Mouse (Mus musculus): ENCODE measurements around the gene Map4k2.

Map4k2 gene

DNA sequence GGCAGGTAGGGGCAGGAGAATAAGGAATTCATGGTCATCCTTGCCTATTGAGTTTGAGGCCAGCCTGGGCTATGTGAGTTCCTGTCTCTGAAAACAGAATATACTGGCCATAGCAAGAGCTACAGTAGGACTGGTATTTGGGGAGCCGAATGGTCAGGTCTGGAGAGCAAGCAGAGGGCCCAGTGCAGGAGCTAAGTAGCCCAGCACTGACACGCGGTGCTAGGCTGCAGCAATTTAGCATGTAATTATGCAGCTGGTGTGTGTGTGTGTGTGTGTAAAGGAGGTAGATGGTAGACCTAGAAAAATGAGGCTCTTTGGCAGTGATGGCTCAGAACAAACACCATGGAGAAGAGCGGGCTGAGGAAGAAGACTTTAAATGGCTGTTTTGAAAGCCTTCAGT, 6.7 kb downstream of the Map4k2 start:
- DNase-seq = no peak

DNA sequence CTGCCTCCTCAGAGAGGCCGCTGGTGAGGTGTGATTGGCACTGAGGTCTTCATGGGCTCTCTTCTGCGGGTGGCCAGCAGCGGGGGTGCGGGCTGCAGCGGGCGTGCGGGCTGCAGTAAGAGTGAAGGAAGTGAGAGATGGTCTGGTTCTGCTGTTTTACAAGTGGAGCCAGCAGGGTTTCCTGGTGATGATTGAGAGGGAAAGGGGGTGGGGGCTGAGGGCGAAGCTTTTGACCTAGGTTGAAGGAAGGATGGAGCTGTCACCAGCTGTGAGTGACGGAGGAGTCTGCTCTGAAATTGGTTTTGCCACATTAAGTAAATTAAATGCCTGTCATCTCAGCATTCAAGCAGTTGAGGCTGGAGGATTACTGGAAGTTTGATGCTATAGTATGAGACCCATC, 7.8 kb downstream of the Map4k2 start:
- no peak for DNase-seq

DNA sequence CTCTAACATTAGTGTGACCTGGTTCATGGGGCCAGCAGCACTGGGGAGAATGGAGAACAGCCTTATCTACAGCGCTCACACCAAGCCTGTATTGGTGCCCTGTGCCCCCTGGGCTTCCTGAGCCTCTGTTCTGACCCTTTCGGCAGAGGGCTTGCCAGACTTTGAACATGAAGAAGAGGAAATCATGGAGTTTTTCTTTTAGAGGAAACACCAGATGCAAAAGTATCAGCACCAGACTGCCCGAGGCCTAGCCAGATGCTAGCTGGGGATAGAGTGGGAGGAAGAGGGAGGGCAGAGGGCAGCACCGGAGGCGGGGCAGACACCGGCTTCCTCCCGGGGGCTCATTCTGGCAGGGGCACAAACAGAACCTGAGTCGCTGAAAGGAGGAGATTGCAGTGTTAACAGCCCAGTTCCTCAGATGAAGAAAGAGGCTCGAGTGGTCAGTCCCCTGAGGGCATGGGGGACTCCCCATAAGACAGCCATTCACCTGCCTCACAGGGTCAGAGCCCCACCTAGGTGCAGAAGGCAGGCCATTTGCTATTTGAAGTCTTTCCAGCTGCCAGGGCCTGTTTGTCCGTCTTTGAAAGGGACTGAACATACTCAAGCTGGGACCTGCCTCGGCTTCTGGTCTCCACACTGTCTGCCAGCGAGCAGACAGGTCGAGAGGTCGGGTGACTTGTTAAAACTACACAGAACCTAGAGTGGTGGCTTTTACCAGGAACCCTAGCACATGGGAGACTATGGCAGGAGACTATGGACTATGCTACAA, 8.5 kb downstream of the Map4k2 start:
- DNase-seq = no peak

DNA sequence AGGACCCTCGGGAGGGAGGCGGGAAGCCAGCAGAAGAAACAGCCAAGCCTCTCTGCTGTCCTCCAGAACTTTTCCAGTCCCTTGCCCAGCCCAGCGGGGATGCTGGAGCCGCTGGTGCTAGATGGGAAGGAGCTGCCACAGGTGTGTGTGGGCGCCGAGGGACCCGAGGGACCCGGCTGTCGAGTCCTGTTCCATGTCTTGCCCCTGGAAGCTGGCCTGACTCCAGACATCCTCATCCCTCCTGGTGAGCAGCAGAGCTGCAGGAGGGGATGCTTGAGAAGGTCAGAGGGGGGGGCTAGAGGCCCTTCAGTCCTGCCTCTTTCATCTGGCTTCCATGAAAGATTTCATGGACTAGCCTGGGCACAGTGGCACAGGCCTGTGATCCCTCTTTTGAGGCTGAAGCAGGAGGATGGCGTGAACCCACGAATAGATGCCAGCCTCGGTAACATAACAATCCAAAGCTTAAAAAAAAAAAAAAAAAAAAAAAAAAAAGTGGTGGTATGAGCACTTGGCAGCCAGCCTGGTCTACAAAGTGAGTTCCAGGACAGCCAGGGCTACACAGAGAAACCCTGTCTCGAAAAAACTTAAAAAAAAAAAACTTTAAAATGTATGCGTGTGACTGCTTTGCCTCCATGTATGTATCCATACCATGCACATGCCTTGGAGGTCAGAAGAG, 10.6 kb downstream of the Map4k2 start:
- peak in 1 of 2 experiments; percentile 0 for DNase-seq

DNA sequence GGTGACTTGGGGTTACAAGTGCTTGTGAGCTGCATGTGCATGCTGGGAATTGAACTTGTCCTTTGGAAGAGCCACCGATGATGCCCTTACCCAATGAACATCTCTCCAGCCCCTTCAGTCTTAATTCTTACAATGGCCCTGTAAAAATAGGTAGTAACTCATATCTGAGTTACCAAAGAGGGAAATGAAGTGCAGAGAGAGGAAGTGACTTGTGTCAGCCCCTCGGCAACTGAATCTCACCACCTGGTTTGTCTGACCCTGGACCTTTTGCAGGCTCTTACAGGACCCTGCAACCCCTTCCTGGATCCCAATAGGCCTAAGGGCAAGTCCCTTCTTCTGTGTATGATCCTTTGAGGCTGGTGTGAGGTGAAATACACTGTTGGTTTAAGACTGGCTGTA, 11.2 kb downstream of the Map4k2 start:
- DNase-seq = peak in 1 of 2 experiments; percentile 1

DNA sequence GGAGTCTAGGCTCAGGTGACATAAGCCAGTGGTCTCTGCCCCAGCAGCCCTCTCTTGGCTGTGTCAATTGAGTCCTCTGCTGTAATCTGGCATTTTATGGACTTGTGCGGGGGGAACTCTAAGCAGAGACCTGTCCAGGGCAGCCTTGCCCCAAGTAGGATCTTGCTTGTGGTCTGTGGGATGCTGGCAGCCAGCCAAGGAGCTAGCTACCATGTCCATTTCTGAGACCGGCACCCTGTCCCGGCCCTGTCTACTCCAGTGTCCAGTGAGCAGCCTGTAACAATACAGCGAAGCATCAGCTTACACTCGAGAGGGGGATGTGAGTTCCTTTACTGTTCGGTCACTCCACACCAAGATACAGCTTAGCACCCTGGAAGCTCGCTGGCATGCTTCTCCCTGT, 13.1 kb downstream of the Map4k2 start:
- no peak for DNase-seq

DNA sequence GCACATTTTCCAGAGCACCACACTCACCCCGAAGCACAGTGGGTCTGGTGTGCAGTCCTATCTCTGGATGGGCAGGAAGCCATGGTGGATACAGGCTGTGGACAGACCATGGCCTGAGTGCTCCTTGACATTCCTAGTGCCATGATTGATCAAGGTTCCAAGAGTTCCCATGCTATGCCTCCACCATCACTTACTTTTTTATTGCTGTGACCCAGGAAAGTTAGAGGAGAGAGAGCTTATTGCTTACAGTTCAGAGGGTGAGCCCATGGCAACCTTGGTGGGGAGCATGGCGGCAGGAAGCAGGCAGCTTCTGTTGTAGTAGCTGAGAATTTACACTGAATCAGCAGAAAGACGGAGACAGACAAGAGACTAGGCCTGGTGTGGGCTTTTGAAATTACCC, 20.4 kb downstream of the Map4k2 start:
- no peak for DNase-seq

DNA sequence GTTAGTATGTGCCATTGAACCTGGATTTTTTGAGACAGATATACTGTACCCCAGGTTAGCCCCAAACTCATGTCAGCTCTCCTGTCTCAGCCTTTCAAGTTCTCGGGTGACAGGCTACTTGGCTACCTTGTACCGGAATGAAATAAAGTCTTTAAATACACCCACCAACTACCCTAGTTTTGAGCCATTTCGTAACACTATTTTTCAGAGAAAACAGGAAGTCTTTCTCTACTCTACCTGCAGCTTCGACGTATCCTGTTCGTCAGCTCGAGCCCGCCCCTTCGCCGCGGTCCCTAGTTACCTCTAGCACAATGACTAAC, 22.1 kb downstream of the Map4k2 start:
- no peak for DNase-seq

DNA sequence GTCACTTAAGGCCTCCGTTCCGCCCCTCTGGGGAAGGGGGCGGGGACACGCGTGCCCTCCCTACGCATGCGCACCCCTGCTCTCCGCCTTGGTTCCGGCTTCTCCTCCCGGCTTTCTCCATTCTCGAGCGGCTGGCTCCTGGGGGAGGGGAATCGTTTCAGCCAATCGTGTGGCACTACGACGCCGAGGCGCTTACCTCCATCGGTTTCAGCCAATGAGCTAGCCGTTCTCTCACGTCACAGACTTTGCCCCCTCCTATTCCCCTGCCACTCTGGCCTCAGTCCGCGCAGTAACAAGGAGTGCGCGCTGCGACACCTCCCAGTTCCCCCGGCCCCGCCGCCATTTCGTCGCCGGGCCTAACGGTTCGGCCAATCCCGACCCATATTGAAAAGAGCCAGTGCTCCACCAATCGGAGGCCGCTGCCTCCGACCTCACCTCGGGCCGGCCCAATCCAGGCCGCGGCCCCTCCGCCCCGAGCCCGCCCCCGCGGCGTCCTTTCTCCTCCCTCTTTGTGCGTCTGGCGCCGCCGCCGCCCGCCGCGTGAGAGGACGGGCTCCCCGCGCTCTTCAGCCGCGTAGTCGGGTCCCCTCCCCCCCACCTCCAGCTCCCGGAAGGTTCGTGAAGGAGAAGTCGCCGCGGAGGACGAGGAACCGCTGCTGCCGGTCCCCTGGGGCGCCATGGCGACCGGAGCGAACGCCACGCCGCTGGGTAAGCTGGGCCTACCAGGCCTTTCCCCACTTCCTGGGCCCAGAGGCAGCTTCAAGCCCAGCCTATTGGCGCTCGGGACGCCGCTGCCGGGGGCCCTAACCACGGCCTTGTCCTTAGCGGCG, 22.7 kb downstream of the Map4k2 start, which contains the start of gene Sf1:
Gene Sf1 (plus strand): TSS at position 280 of the 830 bp plus-strand sequence.
- peak; percentile 100 for DNase-seq

DNA sequence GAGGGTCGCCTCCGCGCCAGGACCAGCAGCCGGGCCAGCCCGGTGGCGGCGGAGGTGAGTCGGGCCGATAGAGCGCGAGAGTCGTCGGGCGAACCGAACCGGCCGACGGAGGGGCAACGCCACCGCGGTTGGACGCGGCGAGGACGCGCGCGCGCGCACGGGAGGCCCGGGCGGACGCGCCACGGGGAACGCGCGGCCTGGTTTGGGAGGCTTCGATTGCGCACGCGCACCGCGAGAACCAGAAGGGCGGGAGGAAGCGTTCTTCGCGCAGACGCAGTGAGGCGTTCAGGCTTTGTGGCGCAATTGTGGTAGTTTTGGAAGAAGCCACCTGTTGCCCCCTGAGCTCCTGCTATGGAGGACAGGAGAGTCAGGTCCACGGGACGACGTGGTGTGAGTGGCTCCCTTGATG, 23.4 kb downstream of the Map4k2 start:
- peak; percentile 91 for DNase-seq

DNA sequence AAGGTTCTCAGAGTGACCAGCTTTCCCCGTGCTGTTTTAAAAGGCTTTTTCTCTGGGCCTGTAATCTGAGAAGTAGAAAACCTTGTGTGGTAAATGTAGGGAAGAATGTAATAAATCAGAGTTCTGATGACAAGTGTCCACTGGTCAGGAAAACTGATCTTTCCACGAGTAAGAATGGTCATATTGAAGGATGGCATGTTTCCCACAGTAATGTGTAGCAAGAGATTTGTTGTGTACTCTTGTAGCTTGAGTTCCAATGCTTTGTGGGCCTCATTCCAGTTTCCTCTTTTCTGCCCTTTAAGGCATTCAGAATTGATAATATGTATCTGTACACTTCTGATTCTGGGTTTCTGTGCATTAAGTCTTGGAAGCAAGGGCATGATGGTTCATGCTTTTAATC, 23.9 kb downstream of the Map4k2 start:
- no peak for DNase-seq

DNA sequence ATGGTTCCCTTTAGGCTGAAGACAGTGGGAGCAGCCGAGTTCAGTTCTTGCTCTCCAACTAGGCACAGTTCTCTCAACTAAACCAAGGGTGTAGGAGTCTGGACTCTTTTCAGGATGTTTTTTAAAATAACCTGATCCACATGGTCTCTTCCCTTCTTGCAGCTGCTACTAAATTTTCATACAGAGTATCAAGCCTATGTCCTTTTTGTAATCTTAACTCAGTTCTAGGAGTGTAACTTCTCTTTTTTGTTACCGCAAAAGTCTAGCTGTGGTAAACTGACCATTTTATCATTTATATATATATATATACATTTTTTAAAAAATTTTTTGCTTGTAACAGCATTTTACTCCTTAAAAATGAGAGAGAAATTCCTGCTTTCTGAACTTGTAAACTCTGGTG, 29.2 kb downstream of the Map4k2 start:
- DNase-seq = no peak

DNA sequence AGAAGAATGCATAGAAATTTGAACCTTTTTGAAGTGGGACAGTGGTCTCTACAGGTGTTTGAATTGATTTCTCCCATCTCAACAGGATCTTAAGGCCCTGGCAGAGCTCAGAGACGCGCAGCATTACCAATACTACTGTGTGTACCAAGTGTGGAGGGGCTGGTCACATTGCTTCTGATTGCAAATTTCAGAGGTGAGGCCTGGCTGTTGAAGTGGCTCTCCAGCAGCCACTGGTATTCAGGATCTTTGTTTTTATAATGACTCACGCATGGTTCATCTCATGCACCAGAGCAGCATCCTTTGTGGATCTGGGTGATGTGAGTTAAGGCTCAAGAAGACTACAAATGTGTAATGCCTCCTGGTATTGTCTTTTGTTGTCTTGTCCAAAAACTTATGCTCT, 31.5 kb downstream of the Map4k2 start:
- DNase-seq = no peak

DNA sequence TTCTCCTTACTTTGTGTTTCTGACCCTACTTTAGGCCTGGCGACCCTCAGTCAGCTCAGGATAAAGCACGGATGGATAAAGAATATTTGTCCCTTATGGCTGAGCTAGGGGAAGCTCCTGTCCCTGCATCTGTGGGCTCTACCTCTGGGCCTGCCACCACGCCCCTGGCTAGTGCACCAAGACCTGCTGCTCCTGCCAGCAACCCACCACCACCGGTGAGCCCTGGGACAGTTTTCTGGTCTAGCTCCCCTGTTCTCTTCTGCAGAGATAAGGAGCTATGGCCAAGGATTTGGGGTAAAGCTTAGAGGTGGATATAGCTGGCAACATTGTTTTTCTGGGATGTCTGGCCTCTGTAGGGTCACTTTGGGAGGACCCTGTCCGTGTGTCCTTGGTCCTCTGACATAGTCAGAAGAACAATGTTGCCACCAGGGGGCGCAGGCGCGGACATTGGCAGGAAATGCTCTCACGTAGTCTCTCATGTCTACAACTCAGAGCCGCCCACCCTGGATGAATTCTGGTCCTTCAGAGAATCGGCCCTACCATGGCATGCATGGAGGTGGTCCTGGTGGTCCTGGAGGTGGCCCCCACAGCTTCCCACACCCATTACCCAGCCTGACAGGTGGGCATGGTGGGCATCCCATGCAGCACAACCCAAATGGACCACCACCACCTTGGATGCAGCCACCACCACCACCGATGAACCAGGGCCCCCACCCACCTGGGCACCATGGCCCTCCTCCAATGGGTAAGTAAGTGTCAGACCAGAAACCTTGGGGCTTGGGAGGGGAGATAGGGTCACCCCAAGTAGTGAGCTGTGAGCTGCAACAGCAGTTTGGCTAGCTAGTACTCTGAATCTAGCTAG, 32.8 kb downstream of the Map4k2 start:
- peak; percentile 93 for DNase-seq

DNA sequence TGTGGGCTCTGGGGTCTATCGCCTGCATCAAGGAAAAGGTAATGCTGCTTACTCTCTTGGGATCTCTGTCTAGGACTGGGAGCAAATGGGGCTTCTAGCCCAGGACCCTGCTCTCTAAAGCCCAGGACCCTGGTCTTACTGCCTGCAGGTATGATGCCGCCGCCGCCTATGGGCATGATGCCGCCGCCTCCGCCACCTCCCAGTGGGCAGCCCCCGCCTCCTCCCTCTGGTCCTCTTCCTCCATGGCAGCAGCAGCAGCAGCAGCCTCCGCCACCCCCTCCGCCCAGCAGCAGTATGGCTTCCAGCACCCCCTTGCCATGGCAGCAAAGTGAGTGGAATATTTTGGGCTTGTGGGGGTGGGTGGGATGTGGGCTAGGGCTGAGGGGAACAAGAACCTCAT, 33.6 kb downstream of the Map4k2 start:
- no peak for DNase-seq

DNA sequence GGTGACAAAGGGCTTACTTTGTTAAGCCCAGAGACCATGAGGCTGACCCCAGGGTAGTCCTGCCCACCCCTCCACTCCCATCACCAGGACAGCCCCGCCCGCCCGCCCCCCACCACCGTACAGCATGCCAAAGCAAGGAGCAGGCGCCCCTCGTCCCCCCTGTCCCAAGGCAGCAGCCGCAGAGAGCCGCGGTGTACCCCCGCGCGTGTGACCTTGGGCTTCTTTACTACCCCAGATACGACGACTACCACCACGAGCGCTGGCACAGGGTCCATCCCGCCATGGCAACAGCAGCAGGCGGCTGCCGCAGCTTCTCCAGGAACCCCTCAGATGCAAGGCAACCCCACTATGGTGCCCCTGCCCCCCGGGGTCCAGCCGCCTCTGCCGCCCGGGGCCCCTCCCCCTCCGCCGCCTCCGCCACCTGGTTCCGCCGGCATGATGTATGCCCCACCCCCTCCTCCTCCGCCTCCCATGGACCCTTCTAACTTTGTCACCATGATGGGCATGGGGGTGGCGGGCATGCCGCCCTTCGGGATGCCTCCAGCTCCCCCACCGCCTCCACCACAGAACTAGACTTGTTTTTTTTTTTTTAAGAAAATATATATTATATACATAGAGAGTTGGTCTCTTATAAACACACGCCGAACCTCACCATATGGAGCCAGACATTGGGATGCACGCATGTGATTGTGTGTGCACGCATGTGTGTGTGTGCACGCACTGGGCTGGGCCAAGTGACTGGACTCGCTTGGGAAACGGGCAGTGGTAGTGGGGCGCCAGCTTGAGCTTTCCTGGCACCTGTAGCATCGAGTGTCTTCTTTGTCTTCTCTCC, 34.7 kb downstream of the Map4k2 start:
- no peak for DNase-seq

DNA sequence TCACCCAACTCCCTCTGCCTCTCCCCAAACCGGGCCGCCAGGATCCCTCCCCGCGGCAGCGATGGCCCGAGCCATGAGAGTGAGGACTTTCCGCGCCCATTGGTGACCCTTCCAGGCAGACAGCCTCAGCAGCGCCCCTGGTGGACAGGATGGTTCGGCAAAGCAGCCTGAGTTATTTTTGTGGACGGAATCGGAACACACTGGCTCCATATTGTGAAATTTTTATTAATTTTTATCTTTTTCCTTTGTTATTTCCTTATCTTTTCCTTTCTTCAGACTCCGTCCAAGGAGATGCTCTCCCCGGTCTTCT, 35.3 kb downstream of the Map4k2 start:
- DNase-seq = peak; percentile 63 to 66

DNA sequence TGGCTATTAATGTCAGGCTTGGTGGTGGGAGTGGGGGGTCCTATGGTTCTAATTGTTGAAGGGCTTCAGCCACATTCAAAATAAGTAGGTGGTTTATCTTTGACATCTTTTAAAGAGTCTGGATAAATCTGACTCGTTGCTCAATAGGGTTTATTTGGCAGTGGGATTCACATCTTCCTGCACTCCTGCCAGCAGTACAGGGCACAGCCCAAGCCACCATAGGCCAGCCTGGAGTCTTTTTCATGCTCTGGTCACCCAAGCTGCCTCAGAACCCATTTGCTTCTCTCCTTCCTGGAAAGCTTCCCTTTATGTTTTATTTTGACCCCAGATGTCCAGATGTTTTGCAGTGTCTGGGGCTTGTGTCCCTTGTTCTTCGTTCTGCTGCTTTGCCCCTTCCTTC, 35.7 kb downstream of the Map4k2 start:
- no peak for DNase-seq

DNA sequence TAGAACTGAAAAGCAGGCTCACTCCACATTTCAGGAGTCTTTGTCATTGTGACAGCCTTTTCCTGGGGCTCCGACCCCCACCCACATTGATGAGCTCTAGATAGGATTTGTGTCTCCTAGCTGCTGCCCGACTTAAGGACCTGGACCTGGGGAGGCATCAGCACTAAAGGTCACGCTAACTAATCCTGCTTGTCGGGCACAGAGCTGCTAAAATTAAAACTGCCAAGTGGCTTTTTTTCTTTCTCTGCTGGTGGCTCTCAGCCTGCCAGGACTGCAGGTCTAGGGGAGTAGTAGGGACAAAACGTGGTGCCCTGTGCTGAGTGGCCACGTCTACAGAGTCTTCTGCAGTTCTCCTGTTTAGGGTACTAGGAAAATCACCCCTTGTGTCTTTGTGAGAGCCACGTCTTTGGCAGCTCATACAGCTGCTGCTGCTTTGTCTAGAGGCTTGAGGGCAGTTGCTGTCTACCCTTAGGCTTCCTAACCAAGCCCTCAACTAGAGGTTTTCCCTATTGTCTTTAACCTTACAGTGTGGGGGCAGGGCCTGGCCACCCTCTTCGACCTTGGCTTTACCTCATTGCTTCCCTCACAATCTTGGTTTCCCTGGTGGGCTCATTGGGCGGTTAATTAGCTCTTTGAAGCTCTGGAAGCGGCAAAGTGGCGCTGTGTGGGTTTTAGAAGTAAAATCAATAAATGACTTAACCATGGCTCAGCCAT, 36.5 kb downstream of the Map4k2 start:
- DNase-seq = no peak

DNA sequence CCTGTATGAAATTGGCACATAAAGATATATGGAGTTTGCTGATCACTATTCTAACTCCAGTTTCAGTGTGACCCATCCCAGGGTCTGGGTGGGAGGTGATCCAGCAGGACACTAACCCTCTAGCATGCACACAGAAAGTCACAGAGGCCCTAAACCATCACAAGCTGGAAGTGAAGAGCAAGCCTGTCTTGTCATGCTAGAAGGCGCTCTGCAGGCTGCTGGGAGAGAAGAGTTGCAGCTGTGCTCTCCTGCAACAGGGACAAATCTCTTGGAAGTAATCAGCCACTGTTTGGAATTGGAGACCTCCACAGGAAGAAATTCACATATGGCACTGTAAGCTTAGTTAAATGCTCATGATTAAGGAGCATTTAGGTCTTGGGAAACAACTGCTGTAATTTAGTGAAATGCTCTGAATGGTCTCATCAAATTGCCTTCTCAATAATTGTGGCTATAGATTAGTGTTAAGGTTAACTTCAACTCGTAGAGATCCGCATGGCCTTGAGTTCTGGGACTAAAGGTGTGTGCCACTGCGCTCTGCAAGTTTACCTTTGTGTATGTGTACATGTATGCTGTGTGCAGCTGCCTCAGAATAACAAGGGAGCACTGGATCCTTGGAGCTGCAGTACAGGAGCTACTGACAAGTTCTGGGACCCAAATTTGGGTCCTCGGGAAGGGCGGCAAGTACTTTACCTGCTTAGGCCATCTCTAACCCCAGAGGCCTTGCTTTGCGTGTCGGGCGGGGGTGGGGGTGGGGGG, 39.7 kb downstream of the Map4k2 start:
- no peak for DNase-seq

DNA sequence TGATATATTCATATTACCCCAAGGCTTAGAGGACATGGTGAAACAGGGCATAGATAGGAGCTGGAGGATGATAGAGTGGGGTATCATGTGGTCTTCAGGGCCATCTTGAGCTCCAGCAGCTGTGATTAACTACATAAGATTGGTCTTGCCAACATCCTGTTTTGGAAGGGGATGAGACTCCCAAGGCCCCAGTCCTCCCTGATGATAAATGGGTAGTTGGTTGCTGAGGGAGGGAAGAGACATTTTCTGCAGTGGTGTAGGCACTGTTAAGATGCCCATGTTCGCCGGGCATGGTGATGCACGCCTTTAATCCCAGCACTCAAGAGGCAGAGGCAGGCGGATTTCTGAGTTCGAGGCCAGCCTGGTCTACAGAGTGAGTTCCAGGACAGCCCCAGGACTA, 40.3 kb downstream of the Map4k2 start:
- no peak for DNase-seq
